Mouse (Mus musculus) kidney, adult 2 months (tissue): ENCODE data around the gene Vmn2r39. TPM values are rescaled to one million over a fixed set of nuclear protein-coding genes. Genes with fewer than 3 reads are reported as not detected.
"Not testable (repeated sequence)": the region's sequence is repeated elsewhere in the genome, so short reads cannot be mapped to it uniquely, and the experiment has no call there.

Source experiments
- DNase-seq: peaks from one replicate; pipeline ENCODE4 v3.0.0; 2021
- H3K27ac ChIP-seq: fragments of 200-500 bp; 2 replicates; pipeline ENCODE4 v1.5.1; 2012; ENCODE audit warnings: low read depth, low read length, control low read depth, inconsistent platforms; ENCODE audit not compliant: insufficient read depth
- H3K27me3 ChIP-seq: fragments of 200-500 bp; replicated peaks from 2 replicates; pipeline ENCODE4 v1.6.1; 2012; ENCODE audit warnings: mild to moderate bottlenecking, moderate library complexity, low read length, inconsistent platforms; ENCODE audit not compliant: control insufficient read depth, insufficient read depth
- H3K36me3 ChIP-seq: fragments of 200-500 bp; 2 replicates; pipeline ENCODE4 v1.6.1; 2012; ENCODE audit warnings: mild to moderate bottlenecking, moderate library complexity, low read length, inconsistent platforms; ENCODE audit not compliant: control insufficient read depth, insufficient read depth
- H3K4me1 ChIP-seq: fragments of 200-500 bp; 2 replicates; pipeline ENCODE4 v1.6.1; 2011; ENCODE audit warnings: low read length; ENCODE audit not compliant: control insufficient read depth, insufficient read depth
- H3K4me3 ChIP-seq: fragments of 200-500 bp; 2 replicates; pipeline ENCODE4 v1.5.1; 2011; ENCODE audit warnings: mild to moderate bottlenecking, low read depth, low read length, control low read depth; ENCODE audit not compliant: insufficient read depth
- WGBS: fragments of 180-500 bp; shearing (Covaris S2); methylation state at CpG from one replicate; pipeline ENCODE4 v1.1.7; 2018; 5-methylcytosine and 5-hydroxymethylcytosine counted together
- polyA plus RNA-seq: library from polyadenylated mRNA; depleted of rRNA; stranded (reverse); fragments of >200 nt; gene quantifications from 2 replicates; pipeline ENCODE4 v1.2.3, GENCODE M21; 2012; rRNA removed

The Vmn2r39 gene
- not detected in 2 replicates for polyA plus RNA-seq

GRCm38 (mm10) chr7:9030698-9031097 is at the start of gene Vmn2r39:
Gene Vmn2r39 (minus strand): TSS chr7:9030798.
- DNase-seq, H3K27me3 ChIP-seq, H3K4me3 ChIP-seq, H3K36me3 ChIP-seq, H3K4me1 ChIP-seq, H3K27ac ChIP-seq: not testable (repeated sequence)

GRCm38 (mm10) chr7:9065353-9065752 is 34.8 kb upstream of the Vmn2r39 start:
- not testable (repeated sequence) for DNase-seq, H3K36me3 ChIP-seq, H3K27ac ChIP-seq, H3K27me3 ChIP-seq, H3K4me1 ChIP-seq, H3K4me3 ChIP-seq
- WGBS = 83% methylated on average over 4 of the region's 4 CpGs

Other genes starting within 250 kb of the Vmn2r39 start
- gene Vmn2r40, start 99.4 kb downstream of the Vmn2r39 start, polyA plus RNA-seq = not detected in 2 replicates
- gene Vmn2r38, start 67.1 kb upstream of the Vmn2r39 start, polyA plus RNA-seq = not detected in 2 replicates
- gene Vmn2r37, start 192.9 kb upstream of the Vmn2r39 start, polyA plus RNA-seq = not detected in 2 replicates